Mouse (Mus musculus) left cerebral cortex, adult 2 months (tissue): ENCODE data around the gene Pik3ap1. TPM values are rescaled to one million over a fixed set of nuclear protein-coding genes. Genes with fewer than 3 reads are reported as not detected.

Experiments
- DNase-seq, 2 experiments: peaks; one replicate each; pipeline ENCODE4 v3.0.0; 2021 to 2022; ENCODE audit warnings: low spot score in 2 of 2, mixed read lengths in 1 of 2; ENCODE audit errors: extremely low spot score in 1 of 2
- H3K27ac ChIP-seq: fragments of 200-600 bp; 2 replicates; pipeline ENCODE4 v1.8.1; 2022
- H3K4me3 ChIP-seq: fragments of 200-600 bp; 2 replicates; pipeline ENCODE4 v1.8.1; 2022
- CTCF ChIP-seq: fragments of 200-600 bp; IDR thresholded peaks from 2 replicates; pipeline ENCODE4 v1.8.1; 2022; ENCODE audit warnings: antibody characterized with exemption, mild to moderate bottlenecking, moderate library complexity
- intact Hi-C: fragments of 180-260 bp; cut with DNase I; formaldehyde crosslinking; loops from one replicate; pipeline ENCODE4 v1.15.1; 2025
- total RNA-seq, 2 experiments: library from RNA; stranded (reverse); gene quantifications; 2 replicates each; pipeline ENCODE4 v1.2.3; 2021

Gene Pik3ap1
- total RNA-seq, 2 experiments from 2014 or later = 2.4 to 2.5 TPM

DNA sequence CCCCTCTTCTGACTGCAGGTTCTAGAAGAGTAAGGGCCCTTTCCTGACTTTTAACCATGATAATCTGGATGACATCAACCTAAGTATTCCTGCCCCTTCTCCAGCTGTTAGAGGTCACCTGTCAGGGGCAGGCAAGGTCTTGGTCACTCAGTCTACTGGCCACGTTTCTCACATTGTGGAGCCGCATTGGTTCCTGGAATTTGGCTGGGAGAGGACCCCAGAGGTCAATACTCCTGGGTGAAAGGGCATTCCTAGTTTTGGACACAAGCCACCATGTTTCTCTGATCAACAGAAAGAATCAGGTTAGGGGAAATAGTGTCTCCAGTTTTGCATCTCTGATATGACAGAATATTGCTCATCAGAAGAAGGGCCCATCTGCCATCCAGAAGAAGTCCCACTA is 2.4 kb upstream of the Pik3ap1 start:
- DNase-seq = no peak
- intact Hi-C loops = loop anchor here (5.0 kb wide), 1 partner anchor 70 kb away; no protein-coding TSS in a partner anchor

DNA sequence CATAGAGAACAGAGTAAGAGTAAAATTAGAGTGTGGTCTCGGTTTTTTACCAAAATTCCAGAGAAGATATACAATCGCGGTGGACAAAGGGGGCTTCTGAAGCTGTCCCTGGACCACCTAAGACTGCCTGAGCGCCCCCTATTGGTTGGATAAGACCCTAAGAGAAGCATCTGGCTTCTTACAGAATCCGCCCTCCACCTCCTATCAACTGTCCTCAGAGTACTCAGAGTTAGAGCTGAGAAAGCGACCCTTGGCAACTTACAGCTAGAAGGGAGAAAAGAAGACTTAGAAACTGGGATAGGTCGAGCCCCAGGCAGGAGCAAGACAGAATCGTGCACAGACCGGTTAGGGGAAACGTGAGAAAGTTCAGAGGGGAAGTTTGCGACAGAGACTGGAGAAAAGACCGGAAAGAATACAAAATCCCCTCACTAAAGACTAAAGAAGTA is 473 bp downstream of the Pik3ap1 start:
- Histone ChIP-seq H3K4me3 (peak overlapping the region; percentile 43), H3K27ac (no peak overlapping the region)
- intact Hi-C loops = no loop called here
- TF ChIP-seq CTCF = peak; percentile 29
- DNase-seq = no peak

More for the DNA sequence above, 2.4 kb upstream of the Pik3ap1 start:
- Histone ChIP-seq H3K27ac (no peak overlapping the region), H3K4me3 (no peak overlapping the region)
- no peak for TF ChIP-seq CTCF

DNA sequence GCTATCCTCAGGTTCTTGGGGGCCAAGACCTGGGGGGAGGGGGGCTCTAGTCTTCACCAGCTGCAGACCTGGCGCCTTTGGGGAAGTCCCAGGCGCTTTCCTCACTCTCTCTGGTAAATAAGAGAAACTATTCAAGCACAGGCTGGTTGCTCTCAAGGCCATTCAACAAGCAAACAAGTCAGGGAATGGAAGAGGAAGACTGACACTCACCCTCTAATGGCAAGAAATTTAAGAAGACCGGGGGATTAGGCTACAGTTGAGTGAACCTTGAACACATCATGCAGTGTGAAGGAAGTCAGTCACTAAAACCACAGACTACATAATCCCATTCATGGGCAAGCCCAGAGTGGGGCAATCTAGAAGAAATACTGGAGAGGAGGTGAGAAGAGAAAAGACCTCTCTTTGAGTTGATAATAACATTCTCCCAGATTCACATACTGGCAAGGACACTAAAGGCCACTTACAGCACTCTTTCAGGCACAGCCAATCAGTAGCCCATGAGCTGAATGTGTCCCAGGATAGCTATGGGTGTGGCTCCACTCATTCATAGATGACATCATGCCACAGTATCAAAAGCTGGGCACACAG is 2.4 kb downstream of the Pik3ap1 start:
- intact Hi-C loops = no loop called here
- no peak for TF ChIP-seq CTCF
- DNase-seq = no peak
- no peak overlapping the region for H3K4me3 ChIP-seq
- H3K27ac ChIP-seq = no peak overlapping the region

DNA sequence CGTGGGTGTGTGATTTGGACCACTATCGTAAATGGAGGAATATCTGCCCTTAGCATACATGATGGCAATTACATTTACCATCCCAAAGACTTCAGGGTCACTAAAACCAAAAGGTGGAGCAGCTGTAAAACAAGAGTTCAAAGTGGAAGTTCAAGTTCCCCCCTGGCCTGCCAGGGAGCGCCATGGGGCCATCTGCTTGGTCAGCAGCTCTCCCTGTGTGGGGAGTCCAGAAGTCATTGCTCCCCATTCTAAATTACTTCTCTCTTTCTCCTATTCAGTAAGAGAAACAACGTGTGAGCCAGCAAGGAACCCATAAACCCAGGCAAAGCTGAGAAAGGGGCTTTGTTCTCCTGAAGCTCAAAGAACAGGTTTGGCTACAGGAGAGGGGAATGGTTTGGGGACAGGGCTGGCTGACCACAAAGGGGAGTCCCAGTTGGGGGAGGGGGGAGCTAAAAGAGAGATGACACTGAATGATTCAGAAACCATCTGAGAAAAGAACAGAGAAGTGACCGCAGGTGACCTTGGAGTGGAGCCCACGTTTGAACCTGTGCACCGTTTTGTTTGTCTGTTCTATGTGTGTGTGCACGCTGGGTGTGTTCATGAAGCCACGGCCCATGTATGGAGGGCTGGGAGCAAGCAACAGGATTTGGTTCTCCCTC is 3.2 kb downstream of the Pik3ap1 start:
- intact Hi-C loops = no loop called here
- Histone ChIP-seq H3K4me3 (no peak overlapping the region), H3K27ac (no peak overlapping the region)
- TF ChIP-seq CTCF = no peak
- no peak for DNase-seq

DNA sequence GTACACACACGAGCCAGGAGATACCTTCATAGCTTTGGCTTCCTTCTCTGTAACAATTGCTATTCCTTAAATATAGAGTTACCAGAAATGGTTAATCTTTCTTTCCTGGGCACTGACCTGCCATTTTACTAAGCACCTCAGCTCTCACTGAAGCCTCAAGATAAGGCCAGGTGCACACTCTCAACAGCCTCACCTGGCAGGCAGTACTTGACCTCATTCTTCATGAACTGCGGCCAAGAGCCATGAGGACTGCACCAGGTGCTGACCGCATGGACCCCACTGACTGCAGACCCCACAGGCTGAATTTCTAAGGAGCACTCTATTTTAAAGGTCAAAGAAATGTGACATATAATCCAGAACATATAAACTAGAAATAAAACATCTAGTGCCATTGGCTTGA is 5.7 kb downstream of the Pik3ap1 start:
- intact Hi-C loops = no loop called here
- Histone ChIP-seq H3K4me3 (no peak overlapping the region), H3K27ac (no peak overlapping the region)
- TF ChIP-seq CTCF = no peak
- DNase-seq = no peak

DNA sequence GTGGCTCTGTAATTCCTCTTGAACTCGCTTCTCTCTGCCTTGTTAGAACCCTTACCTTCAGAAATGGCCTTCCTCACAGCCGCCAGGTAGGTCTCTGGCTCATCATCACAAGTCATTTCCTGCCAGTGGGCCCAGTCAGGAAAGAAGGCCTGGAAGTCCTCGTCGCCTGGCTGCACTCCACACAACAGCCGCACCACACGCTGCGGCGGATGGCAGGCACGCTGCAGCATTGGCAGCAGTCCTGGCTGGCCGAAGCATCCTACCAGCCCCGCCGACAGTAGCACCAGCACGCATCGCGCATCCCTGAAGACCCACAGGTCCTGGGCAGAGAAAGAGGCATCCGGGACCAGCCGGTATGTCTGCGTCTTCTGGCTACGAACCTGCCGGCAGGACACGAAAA is 9.1 kb downstream of the Pik3ap1 start:
- no peak for TF ChIP-seq CTCF
- H3K4me3 ChIP-seq = no peak overlapping the region
- intact Hi-C loops = no loop called here

DNA sequence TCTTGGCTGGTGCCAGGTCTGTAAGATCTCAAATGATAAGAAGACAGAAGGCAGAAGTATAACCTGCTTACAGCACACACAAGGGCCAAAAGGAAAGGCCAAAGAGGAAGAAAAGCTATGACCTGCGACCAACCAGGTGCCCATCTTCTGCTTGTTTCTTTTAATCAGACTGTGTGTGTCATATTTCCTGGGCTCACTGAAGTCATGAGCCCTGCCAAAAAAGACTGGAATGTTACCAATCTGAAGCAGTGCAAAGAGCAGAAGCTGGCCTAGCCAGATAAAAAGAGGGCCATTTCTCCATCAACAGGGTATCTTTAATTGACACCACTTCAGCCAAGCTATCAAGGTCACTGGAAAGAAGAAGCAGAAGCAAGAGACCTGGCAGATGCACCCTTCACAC is 9.8 kb downstream of the Pik3ap1 start:
- Histone ChIP-seq H3K27ac (no peak overlapping the region), H3K4me3 (no peak overlapping the region)
- TF ChIP-seq CTCF = no peak
- intact Hi-C loops = no loop called here
- DNase-seq = no peak

More for the DNA sequence above, 9.1 kb downstream of the Pik3ap1 start:
- no peak overlapping the region for H3K27ac ChIP-seq
- DNase-seq = no peak

DNA sequence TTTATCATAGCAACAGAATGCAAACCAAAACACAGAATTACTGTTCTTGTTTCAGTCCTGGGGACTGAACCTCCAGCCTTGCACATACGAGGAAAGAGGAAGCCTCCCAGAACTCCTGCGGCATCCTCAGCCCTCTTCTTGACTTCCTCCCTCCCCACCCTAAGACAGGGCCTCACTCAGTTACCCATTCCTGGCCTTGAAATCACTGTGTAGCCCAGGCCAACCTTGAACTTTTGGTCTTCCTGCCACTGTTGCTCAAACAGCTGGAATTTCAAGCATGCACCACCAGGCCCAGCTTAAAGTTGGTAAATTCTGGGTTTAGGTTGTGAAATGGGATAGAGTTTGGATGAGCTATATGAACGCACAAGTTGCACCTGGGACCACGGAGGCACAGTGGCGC is 10.2 kb downstream of the Pik3ap1 start:
- no peak for TF ChIP-seq CTCF
- intact Hi-C loops = no loop called here
- Histone ChIP-seq H3K27ac (no peak overlapping the region), H3K4me3 (no peak overlapping the region)
- DNase-seq = no peak

DNA sequence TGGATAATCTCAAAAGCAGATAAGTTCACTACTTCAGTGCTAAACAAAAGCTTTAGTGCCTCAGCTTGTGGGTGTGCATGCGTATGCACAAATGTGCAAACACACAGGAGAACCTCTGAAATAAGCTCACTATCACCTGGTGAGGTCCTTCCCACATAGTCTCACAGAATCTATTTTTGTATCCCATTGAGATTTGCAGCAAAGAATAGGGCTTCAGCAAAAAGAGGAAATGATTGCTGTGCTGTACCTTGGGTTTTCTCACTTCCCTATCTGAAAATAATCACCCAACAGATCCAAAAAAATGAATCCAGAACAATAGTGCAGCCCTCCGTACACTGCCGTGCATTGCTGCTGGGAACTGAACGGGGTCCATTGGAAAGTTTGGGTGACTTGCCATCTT is 12.6 kb downstream of the Pik3ap1 start:
- DNase-seq = no peak
- no peak overlapping the region for H3K27ac ChIP-seq
- TF ChIP-seq CTCF = no peak
- intact Hi-C loops = no loop called here
- H3K4me3 ChIP-seq = no peak overlapping the region

DNA sequence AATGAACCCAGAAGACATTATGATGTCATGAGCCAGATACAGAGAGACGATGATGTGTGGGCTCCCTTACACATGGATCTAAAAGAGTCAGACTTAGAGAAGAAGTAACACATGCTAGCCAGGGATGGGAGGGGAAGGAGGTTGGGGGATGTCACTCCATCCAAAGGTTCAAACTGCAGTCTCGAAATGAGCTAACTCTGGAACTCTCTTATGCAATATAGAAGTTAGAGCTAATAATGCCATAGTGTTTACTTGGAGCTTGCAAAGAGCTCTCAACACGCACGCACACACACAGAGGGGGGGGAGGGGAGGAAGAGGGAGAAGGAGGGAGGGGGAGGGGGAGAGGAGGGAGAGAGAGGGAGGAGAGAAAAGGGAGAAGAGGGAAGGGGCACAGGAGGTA is 13.5 kb downstream of the Pik3ap1 start:
- intact Hi-C loops = no loop called here
- H3K27ac ChIP-seq = no peak overlapping the region
- DNase-seq = no peak
- TF ChIP-seq CTCF = no peak
- H3K4me3 ChIP-seq = no peak overlapping the region

DNA sequence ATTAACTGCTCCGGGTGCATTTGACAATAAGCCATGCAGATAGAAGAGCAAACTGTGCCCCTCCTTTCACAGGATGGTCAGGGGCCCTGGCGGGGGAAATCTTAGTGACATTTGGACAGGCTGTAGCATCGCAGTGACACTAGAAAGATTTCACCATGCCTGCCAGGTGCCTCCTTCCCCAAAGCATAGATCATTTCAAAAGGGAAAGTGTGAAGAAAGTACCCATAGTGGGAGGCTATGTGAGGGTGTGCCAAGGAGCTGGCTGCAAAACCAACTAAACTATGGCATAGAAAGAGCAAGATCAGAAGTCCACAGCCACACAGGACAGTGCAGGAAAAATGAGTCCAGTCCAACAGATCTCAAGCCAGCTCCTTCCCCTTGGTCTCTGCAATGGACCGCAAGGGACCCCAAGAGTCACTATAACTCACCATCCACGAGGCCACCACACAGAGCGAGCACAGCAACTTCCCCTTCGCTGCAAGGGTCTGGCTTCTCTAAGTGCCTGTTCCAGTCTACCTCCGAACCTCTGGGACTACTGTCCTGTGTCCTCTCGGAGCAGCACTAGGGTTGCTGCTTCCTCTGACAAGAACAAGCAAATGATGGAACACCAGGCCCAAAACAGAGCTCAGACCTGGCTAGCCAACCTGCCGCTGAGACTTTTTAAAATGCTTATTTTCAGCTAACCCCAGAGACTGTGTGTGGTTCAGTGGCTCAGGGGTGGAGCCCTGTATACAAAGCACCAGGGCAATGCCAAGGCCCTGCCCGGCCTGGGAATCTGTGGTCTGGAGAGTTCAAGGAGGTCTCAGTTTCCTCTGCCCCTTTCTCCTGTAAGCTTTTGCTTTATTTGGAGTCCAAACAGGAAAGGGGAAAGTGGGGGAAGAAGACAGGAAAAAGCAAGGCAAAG is 15.1 kb downstream of the Pik3ap1 start:
- TF ChIP-seq CTCF = no peak
- DNase-seq = no peak
- intact Hi-C loops = no loop called here
- Histone ChIP-seq H3K4me3 (no peak overlapping the region), H3K27ac (no peak overlapping the region)

DNA sequence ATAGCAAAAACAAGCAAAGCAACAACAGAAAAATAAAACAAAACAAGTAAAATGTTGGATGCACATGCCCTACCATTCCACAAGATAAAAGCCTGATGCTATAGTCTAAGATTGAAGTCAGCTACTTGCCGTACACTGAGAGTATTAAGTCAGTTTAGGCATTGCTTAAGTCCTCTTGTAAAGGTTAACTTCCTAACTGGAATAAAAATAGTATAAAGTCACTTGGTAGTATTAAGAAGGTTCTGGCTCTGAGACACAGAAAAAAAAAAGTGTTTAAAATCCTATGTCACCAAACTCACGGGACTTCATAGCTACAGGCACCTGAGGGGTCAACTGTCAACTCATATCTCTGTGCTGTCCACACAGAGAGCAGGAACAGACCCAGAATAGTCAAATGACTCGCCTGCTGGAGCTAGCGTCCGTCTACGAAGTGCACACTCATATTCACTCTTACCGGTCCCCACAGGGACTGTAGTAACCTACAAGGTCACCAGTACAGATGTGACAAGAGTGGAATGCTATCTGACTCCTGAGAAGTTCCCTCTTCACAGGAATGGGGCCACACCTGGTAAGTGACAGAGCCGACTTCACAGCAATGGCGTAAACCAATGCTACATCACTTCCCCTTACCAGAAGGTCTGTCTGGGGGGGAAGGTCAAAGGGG is 17.9 kb downstream of the Pik3ap1 start:
- DNase-seq = no peak
- intact Hi-C loops = no loop called here
- TF ChIP-seq CTCF = no peak
- no peak overlapping the region for H3K4me3 ChIP-seq
- H3K27ac ChIP-seq = no peak overlapping the region
